Mouse (Mus musculus): Measurements from ENCODE around the gene Rragc.
"Not testable (repeated sequence)": the region's sequence is repeated elsewhere in the genome, so short reads cannot be mapped to it uniquely, and the experiment has no call there.

The Rragc gene

GRCm38 (mm10) chr4:123916748-123917547 lies at the start of gene Rragc:
Gene Rragc, plus strand, starts transcription at chr4:123917446.
- DNase-seq (ENCODE audit: extremely low spot score) = peak; percentile 99

DNA sequence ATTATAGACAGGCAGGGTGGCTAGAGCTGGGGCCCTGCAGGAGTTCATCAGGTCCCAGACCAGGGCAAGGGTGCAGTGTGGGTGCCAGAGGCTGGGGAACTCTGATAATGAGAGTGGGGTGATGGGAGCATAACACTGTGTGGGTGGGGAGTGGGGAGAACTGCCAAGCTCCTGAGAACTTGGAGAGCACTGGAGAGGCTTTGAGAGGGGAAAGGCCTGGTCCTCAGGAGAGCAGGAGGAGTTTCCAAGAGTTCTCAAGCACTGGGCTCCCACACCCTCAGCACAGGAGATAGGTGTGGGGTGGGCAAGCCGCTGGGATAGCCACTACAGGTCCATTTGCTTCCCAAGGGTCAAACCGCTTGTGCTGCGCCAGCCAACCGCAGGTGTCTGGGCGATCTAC lies 23.5 kb upstream of the Rragc start:
- no peak for DNase-seq (ENCODE audit: extremely low spot score)

DNA sequence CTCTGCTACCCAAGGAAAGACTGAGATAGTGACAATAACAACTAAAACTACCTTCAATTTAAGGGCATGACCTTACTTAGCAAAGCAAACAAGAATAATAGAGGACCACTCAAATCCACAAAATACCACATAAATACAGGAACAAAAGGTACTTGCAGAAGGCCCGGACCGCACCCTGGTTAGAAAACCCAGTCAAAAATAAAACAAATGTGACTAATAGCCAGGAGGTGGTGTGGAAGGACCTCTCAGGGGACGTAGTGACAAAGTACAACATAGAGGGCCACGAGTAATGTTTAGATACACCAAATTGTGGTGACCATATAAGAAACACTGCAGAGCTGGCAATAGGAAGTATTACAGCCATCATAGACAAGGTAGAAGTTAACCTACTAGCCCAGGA lies 23.0 kb upstream of the Rragc start:
- no peak for DNase-seq (ENCODE audit: extremely low spot score)

DNA sequence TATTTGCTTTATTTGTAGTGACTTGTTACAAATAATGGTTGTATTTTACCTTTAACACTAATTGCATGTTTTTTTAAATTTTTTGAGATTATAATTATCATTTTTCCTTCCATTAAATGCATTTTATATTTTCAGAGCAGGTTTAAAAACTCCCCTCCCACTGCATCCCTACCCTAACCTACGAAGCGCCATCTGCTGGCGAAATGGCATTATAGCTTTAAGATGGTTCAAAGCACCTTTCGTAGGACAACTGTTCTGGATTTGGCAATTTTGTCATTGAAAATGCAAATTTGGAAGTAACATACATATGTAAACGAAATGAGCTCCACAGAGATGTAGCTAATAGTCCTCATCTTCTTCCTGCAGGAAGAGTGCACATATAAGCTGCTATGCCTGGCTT lies 18.6 kb upstream of the Rragc start:
- DNase-seq (ENCODE audit: extremely low spot score) = peak; percentile 42

- DNase-seq (ENCODE audit: extremely low spot score) = no peak
Observed at GRCm38 (mm10) chr4:123903432-123903831, 13.8 kb upstream of the Rragc start.

DNA sequence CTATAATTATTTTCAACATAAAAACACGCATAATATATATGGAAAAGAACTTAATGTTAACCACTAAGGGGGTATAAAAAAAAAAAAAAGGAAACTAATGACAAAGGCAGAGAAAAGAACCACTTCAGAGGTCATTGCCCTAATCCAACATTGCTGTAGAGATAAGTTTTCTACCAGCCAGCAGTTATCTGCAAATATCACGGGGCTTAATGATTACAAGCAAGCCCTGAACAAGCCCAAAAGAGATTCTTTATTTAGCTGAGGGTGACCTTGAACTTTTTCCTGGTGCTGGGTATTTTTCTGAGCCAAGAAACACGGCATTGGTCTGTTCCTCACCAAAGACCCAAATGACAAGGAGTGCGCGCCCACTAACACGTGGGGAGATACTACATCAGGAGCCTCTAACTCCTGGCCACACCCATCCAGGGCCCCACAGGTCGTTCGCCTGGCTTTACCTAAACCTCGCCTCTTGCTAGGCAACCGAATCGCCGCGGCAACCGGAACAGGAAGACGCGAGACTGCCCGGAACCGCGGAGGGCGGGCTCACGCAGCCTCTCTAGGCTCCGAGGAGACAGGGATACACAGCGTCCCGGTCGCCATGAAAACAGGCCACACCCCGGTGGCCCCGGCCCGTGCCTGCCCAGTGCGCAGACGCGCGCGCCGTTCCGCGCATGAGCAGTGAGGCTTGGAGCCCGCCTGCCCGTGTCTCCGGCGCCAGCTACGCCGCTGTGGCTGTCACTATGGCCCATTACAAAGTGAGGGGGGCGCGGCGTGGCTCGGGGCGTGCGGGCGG lies 12.7 kb upstream of the Rragc start, which contains the start of gene Mycbp:
Mycbp (plus strand) TSS at position 500 of the 793 bp plus-strand sequence.
- DNase-seq (ENCODE audit: extremely low spot score) = peak; percentile 98

DNA sequence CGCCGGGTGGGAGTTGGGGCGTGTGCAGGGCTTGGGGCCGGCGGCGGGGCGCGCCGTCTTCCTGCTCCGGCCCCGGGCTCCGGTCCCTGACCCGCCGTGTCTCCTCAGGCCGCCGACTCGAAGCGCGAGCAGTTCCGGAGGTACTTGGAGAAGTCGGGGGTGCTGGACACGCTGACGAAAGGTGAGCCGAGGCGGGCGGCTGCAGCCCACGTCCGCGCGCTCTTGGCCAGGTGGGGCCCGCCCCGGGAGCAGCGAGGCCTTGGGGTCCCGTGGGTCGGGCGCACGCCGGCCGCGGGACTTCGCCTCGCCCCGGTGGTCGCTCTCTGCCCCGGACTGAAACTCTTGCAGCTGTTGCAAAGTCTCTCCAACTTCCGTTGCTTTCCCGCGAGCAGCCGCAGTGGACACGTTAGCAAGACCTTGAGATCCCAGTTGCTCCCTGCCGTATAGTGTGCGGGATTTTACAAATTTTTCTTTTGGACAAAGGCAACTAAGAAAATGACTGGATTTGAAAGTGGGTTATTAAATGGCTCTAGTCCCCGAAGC lies 12.0 kb upstream of the Rragc start:
- DNase-seq (ENCODE audit: extremely low spot score) = no peak

DNA sequence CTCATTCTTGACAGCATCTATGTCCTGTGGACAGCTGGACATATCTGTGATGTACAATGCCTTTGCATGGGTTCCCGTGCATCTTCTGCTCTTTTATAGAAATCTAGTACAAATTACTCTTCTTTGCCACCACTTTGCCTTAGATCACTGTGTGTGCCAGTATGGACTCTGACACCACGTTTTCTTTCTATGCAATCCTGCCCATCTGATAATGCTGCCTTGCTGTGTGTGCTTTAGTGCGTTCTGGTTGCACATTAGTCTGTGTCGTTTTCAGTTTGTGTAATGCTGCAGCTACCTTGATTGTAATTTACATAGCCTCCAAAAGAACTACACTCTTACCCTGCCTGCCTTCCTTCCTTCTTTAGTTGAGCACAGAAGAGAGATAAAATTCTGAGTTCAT lies 5.7 kb upstream of the Rragc start:
- no peak for DNase-seq (ENCODE audit: extremely low spot score)

DNA sequence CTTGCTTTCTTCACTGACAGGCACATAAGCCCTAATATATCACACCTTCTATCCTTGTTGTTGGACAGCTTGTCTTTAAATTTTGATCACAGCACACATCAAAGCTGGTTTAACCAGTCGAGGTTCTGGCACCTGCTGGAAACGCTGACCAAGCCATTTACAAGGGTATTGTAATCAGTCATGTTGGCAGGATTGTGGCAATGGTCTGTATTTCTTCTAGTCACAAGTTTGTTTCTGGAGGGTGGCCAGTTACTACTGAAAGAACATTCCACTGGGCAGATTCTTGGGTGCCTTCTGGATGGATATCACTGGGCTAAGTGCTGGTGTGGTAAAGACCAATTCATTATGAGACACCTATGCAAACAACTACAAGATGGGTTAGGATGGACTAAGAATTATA lies 4.8 kb upstream of the Rragc start:
- no peak for DNase-seq (ENCODE audit: extremely low spot score)

DNA sequence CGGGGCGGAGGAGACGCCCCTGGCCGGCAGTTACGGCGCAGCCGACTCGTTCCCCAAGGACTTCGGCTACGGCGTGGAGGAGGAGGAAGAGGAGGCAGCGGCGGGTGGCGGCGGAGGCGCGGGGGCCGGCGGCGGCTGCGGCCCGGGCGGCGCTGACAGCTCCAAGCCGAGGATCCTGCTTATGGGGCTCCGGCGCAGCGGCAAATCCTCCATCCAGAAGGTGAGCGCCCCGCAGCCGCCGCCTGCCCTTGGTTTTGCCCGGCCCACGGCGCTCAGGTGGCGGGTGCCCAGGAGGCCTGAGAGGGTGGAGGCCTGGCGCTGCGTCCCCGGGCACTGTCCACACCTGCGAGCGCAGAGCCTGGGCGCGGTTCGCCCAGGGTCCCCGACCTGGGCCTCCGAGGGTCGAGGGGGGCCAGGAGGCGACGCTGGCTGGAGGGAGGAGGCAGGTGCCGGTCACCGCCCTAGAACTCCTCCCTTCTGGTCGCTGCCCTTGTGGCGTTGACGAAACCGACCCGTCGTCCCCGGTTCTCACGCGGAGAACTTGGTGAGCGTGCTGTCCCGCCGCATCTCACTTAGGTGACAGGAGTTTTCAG lies 398 bp downstream of the Rragc start, which contains the start of gene 4930535I16Rik:
4930535I16Rik (minus strand) TSS at position 475 of the 593 bp plus-strand sequence.
- DNase-seq (ENCODE audit: extremely low spot score) = no peak

GRCm38 (mm10) chr4:123918851-123919250 lies 1.6 kb downstream of the Rragc start:
- DNase-seq (ENCODE audit: extremely low spot score) = no peak

DNA sequence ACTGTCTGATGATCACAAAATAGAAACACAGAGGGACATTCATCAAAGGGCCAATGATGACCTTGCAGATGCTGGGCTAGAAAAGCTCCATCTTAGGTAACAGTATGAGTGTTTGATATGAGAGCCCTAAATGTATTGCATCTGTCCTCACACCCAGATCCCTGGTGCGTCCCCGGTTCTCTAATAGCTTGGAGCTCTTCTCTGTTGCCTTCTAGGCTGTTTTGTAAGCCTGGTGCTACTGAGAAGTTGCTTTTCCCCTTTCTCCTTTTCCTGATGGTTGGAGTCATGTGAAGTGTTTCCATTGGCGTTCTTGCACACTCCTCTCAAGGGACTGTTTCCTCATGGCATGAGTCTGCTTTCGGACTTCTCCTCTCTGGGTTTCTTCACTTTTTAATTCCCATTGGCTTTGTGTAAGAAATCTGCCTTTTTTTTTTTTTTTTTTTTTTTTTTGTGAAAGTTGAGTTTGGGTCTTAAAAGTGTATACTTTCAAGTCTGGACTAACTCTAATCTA lies 3.9 kb downstream of the Rragc start:
- no peak for DNase-seq (ENCODE audit: extremely low spot score)

DNA sequence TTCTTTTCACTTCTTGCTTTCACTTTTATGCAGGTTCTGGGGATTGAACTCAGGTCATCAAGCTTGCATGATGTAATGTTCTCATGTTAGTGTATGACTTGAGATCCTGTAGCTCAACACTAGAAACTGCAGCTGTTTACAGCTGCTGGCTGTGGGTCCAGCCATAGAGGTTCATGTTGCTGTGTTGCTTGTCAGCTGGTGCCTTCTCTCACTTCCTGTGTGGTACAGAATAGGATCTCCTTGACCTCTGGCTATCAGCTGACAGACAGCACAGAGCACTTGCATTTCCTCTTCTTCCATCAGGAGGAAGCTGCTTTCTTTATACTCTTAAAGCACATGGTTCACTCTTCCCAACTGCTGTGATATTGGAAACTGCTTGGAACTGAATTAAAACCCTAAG lies 10.7 kb downstream of the Rragc start:
- no peak for DNase-seq (ENCODE audit: extremely low spot score)

- no peak for DNase-seq (ENCODE audit: extremely low spot score)
Observed at GRCm38 (mm10) chr4:123929994-123930393, 12.7 kb downstream of the Rragc start.

GRCm38 (mm10) chr4:123934306-123934705 lies 17.1 kb downstream of the Rragc start:
- no peak for DNase-seq (ENCODE audit: extremely low spot score)

- DNase-seq (ENCODE audit: extremely low spot score) = no peak
Observed at GRCm38 (mm10) chr4:123936059-123936458, 18.8 kb downstream of the Rragc start.

DNA sequence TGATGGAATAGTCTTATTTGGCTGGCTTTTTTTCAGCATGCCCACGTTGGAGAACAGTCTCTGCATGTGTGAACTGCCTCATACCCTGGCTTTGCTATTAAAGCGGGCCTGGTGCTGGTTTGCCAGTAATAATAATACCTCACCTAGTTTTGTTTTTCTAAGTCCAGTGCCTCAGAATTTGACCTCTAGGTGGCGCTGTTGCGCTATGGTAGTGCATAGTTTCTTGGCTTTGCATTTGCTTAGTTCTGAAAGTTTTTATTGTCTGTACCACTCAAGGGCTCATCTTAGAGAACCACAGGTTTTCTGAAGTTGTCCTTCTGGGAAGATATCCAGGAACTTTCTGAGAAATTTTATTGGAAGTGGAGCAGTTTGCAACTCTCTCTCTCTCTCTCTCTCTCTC lies 22.6 kb downstream of the Rragc start:
- peak; percentile 77 for DNase-seq (ENCODE audit: extremely low spot score)

- not testable (repeated sequence) for DNase-seq (ENCODE audit: extremely low spot score)
Observed at GRCm38 (mm10) chr4:123940878-123941277, 23.6 kb downstream of the Rragc start.

GRCm38 (mm10) chr4:123946701-123947100 lies 29.5 kb downstream of the Rragc start:
- no peak for DNase-seq (ENCODE audit: extremely low spot score)

GRCm38 (mm10) chr4:123947149-123947548 lies 29.9 kb downstream of the Rragc start:
- DNase-seq (ENCODE audit: extremely low spot score) = no peak

- no peak for DNase-seq (ENCODE audit: extremely low spot score)
Observed at GRCm38 (mm10) chr4:123948901-123949300, 31.7 kb downstream of the Rragc start.

- DNase-seq (ENCODE audit: extremely low spot score) = no peak
Observed at GRCm38 (mm10) chr4:123949649-123950048, 32.4 kb downstream of the Rragc start.
